Comparison of ENCODE assay signal across 9 mouse cellular contexts in genomic region chr2:60905283-60905682, GRCm38 (mm10). TPM values are rescaled to one million over a fixed set of nuclear protein-coding genes. Genes with fewer than 3 reads are reported as not detected.
DNase-seq lines count a peak whose midpoint lies in the region; ATAC-seq lines count a peak whose summit lies in the region.
"Had no signal": no experiment of that assay in that cellular context is flagged by ENCODE, and none has a peak within 500 bp of the region (broad histone marks: within the 10 kb centered on the region; RNA-seq: fewer than 3 reads in every experiment).

No protein-coding gene starts in this region.

- no peaks in the 10 kb centered on the region for H3K27me3 ChIP-seq in heart, embryonic 13.5 days (replicated peaks)
- no peaks in the 10 kb centered on the region for H3K27me3 ChIP-seq in lung, embryonic 16.5 days (ENCODE audit: control insufficient read depth, insufficient read depth, low read depth, low read length)

- intact Hi-C loops in heart, postnatal 36 days (cut with DNase I): loop anchor here (1.0 to 2.0 kb wide), 2 partner anchors 58 to 496 kb away; partner anchors contain the start of gene Rbms1
- intact Hi-C loops in heart, postnatal 14 days (cut with DNase I): loop anchor here (2.0 to 10.0 kb wide), 3 partner anchors 230 to 552 kb away; no protein-coding TSS in a partner anchor

- H3K36me3 ChIP-seq in heart, embryonic 13.5 days: no peaks in the 10 kb centered on the region
- no peaks in the 10 kb centered on the region for H3K36me3 ChIP-seq in lung, embryonic 16.5 days (ENCODE audit: control insufficient read depth, insufficient read depth, low read length)

- 0 out of 2 replicates have a peak overlapping the region, but pooled peaks have one; percentile 25 for H3K27ac ChIP-seq in heart, embryonic 13.5 days (replicated peaks)
- H3K27ac ChIP-seq in lung, embryonic 16.5 days (ENCODE audit: low read length): peak overlapping the region; percentile 78

- no peak for DNase-seq in heart, postnatal 36 days
- no peak for DNase-seq in lung, postnatal 36 days
- DNase-seq in embryo, embryonic 11 days: peak; percentile 71
- peak; percentile 60 for DNase-seq in naive thymus-derived CD4-positive, alpha-beta T cell, adult 2 months (ENCODE audit: low read depth)
- DNase-seq in adrenal gland, adult 2 months: no peak
- no peak for DNase-seq in heart, postnatal 14 days
- DNase-seq: thymus, postnatal 4 days had no signal

- no peak for ATAC-seq in heart, embryonic 13.5 days (ENCODE audit: extremely low read depth, insufficient number of reproducible peaks, low FRiP score, low TSS enrichment)
- 0 out of 2 replicates have a peak, but pooled peaks have one; percentile 34 for ATAC-seq in lung, embryonic 16.5 days (ENCODE audit: low read depth)

- no peak overlapping the region for H3K4me2 ChIP-seq in heart, embryonic 13.5 days
- no peak overlapping the region for H3K4me2 ChIP-seq in lung, embryonic 16.5 days (ENCODE audit: low read depth, low read length)

- no peak overlapping the region for H3K4me3 ChIP-seq in heart, embryonic 13.5 days
- H3K4me3 ChIP-seq in lung, embryonic 16.5 days (ENCODE audit: low read length): no peak overlapping the region

- H3K4me1 ChIP-seq in heart, embryonic 13.5 days: peaks cover 72% of the 10 kb centered on the region
- H3K4me1 ChIP-seq in lung, embryonic 16.5 days (replicated peaks; ENCODE audit: control insufficient read depth, insufficient read depth, low read length): peaks cover 39% of the 10 kb centered on the region

- 8% methylated on average over 3 of the region's 3 CpGs for WGBS in heart, embryonic 13.5 days
- WGBS in lung, embryonic 16.5 days: 4% methylated on average over 3 of the region's 3 CpGs

- H3K9me3 ChIP-seq in heart, embryonic 13.5 days: no peaks in the 10 kb centered on the region
- no peaks in the 10 kb centered on the region for H3K9me3 ChIP-seq in lung, embryonic 16.5 days (ENCODE audit: control insufficient read depth, low read length)

- no peak overlapping the region for H3K9ac ChIP-seq in heart, embryonic 13.5 days
- H3K9ac ChIP-seq in lung, embryonic 16.5 days (ENCODE audit: low read length): no peak overlapping the region

RNA-seq across cellular contexts. Expression of gene Rbms1, which starts 57.7 kb away (rescaled TPM):
- 89.2 and 89.8 TPM in 2 replicates for polyA plus RNA-seq in heart, embryonic 13.5 days (2015; fragmentation: Nextera tagmentation; extraction: Ambion mirVana)
- 10 to 100 TPM; 43.2 to 46.4 TPM for total RNA-seq in heart, postnatal 36 days (2021)
- 129 and 130 TPM in 2 replicates for polyA plus RNA-seq in lung, embryonic 16.5 days (2015; fragmentation: Nextera tagmentation; extraction: Ambion mirVana)
- 10 to 100 TPM; 58.6 to 60.1 TPM for total RNA-seq in adrenal gland, adult 2 months (2021)
- polyA plus RNA-seq in adrenal gland, adult 2 months (2012; rRNA removed): 118 and 119 TPM in 2 replicates
- total RNA-seq in heart, postnatal 14 days (2021): 10 to 100 TPM; 60.8 to 65.8 TPM

Comparison
In these comparisons a context has a peak if more than half of its experiments do, and no peak if none do; other contexts are left out.
1. DNase-seq: peak in embryo, embryonic 11 days (single experiment) and naive thymus-derived CD4-positive, alpha-beta T cell, adult 2 months (single experiment); none in heart, postnatal 36 days (0 of 2), lung, postnatal 36 days (single experiment), adrenal gland, adult 2 months (single experiment) and heart, postnatal 14 days (0 of 2).